Mouse (Mus musculus) intestine, embryonic 15.5 days (tissue): Measurements from ENCODE around the gene Zfp740. TPM values are rescaled to one million over a fixed set of nuclear protein-coding genes. Genes with fewer than 3 reads are reported as not detected.
A peak's percentile ranks its signal among the peaks of the same experiment; 100 is the strongest.

ENCODE experiments used
- ATAC-seq: fragments of 200-750 bp; cut with Nextera tagmentation; 2 replicates; pipeline ENCODE4 v1.8.0; 2017; ENCODE audit warnings: moderate TSS enrichment, moderate library complexity
- H3K27ac ChIP-seq: fragments of 300-500 bp; sonication (generic); 2 replicates; pipeline ENCODE4 v1.5.1; 2015; ENCODE audit warnings: mild to moderate bottlenecking, inconsistent platforms
- H3K27me3 ChIP-seq: fragments of 300-500 bp; sonication (generic); replicated peaks from 2 replicates; pipeline ENCODE4 v1.6.1; 2015; ENCODE audit warnings: inconsistent platforms
- H3K36me3 ChIP-seq: fragments of 300-500 bp; sonication (generic); 2 replicates; pipeline ENCODE4 v1.6.1; 2015; ENCODE audit warnings: inconsistent platforms
- H3K4me1 ChIP-seq: fragments of 300-500 bp; sonication (generic); replicated peaks from 2 replicates; pipeline ENCODE4 v1.6.1; 2015; ENCODE audit warnings: inconsistent platforms
- H3K4me2 ChIP-seq: fragments of 300-500 bp; sonication (generic); replicated peaks from 2 replicates; pipeline ENCODE4 v1.6.1; 2015; ENCODE audit warnings: mild to moderate bottlenecking, inconsistent platforms
- H3K4me3 ChIP-seq: fragments of 300-500 bp; sonication (generic); replicated peaks from 2 replicates; pipeline ENCODE4 v1.5.1; 2015; ENCODE audit warnings: inconsistent platforms
- H3K9ac ChIP-seq: fragments of 300-500 bp; sonication (generic); 2 replicates; pipeline ENCODE4 v1.6.1; 2015; ENCODE audit warnings: inconsistent platforms
- H3K9me3 ChIP-seq: fragments of 300-500 bp; sonication (generic); 2 replicates; pipeline ENCODE4 v1.6.1; 2016; ENCODE audit warnings: inconsistent platforms
- WGBS: fragments of 180-500 bp; shearing (Covaris S2); methylation state at CpG from one replicate; pipeline ENCODE4 v1.1.7; 2015; 5-methylcytosine and 5-hydroxymethylcytosine counted together
- polyA plus RNA-seq: library from polyadenylated mRNA; unstranded; fragments of >200 nt; fragmentation: Nextera tagmentation; extraction: Ambion mirVana; gene quantifications from 2 replicates; pipeline ENCODE4 v1.2.1, GENCODE M21; 2015

Zfp740 gene
- polyA plus RNA-seq, 1 experiment from 2014 or later: 44.1 TPM

DNA sequence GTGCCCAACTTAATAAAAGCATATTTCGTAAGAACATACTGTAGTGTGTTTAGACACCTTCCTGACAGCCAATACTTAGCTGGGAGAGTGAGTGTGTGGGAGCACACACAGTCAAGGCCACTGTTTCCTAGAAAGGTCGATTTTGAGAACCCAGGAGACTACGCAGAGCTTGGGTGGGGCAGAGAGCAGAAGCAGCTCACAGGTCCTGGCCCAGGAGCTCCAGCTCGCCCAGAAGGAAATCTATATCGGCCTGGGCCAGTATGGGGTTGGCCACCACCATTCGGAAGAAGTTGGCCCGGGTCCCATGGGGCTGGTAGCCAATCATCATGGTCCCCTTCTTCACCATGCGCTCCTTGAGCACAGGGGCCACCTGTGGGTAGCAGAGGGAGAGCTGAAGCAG, 25.6 kb upstream of the Zfp740 start:
- no peak overlapping the region for H3K9ac ChIP-seq
- no peak for ATAC-seq
- no peaks in the 10 kb centered on the region for H3K9me3 ChIP-seq
- no peak overlapping the region for H3K4me3 ChIP-seq
- 0 out of 2 replicates have a peak, but pooled peaks cover 2% of the 10 kb centered on the region for H3K4me1 ChIP-seq
- H3K27me3 ChIP-seq: no peaks in the 10 kb centered on the region
- 0 out of 2 replicates have a peak, but pooled peaks cover 3% of the 10 kb centered on the region for H3K36me3 ChIP-seq
- H3K4me2 ChIP-seq: no peak overlapping the region
- WGBS: 79% methylated on average over 8 of the region's 8 CpGs
- H3K27ac ChIP-seq: no peak overlapping the region

GRCm38 (mm10) chr15:102178279-102178678, 24.8 kb upstream of the Zfp740 start:
- H3K36me3 ChIP-seq: 0 out of 2 replicates have a peak, but pooled peaks cover 3% of the 10 kb centered on the region
- H3K4me1 ChIP-seq: 0 out of 2 replicates have a peak, but pooled peaks cover 2% of the 10 kb centered on the region
- H3K9ac ChIP-seq: no peak overlapping the region
- no peaks in the 10 kb centered on the region for H3K9me3 ChIP-seq
- no peak overlapping the region for H3K4me2 ChIP-seq
- WGBS: 19% methylated on average over 6 of the region's 6 CpGs
- no peak overlapping the region for H3K4me3 ChIP-seq
- H3K27ac ChIP-seq: no peak overlapping the region
- peak; percentile 79 for ATAC-seq
- H3K27me3 ChIP-seq: no peaks in the 10 kb centered on the region

- H3K36me3 ChIP-seq: 0 out of 2 replicates have a peak, but pooled peaks cover 3% of the 10 kb centered on the region
- H3K9ac ChIP-seq: no peak overlapping the region
- WGBS: 82% methylated on average over 9 of the region's 9 CpGs
- no peak overlapping the region for H3K27ac ChIP-seq
- H3K27me3 ChIP-seq: no peaks in the 10 kb centered on the region
- H3K4me2 ChIP-seq: no peak overlapping the region
- no peak overlapping the region for H3K4me3 ChIP-seq
- H3K4me1 ChIP-seq: 0 out of 2 replicates have a peak, but pooled peaks cover 2% of the 10 kb centered on the region
- ATAC-seq: no peak
- H3K9me3 ChIP-seq: no peaks in the 10 kb centered on the region
Measured at GRCm38 (mm10) chr15:102179106-102179505, 23.9 kb upstream of the Zfp740 start.

DNA sequence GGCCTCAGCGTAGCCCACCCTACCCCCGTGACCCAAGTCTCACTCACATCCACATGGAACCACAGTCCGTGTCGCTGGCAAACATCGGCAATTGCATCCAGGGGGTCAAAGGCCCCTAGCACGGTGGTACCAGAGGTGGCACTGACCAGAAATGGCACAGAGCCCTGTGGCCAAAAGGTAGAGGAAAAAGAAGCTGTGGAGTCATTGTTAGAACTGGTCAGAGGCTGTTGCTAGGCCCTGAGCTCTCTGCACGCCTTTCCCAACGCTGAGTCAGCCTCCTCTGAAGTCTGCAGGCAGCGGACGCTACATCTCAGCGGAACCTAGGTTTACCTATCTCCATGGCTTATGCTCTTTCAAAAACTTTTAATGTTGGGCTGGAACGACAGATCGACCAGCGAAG, 23.1 kb upstream of the Zfp740 start:
- no peak for ATAC-seq
- H3K27ac ChIP-seq: no peak overlapping the region
- no peak overlapping the region for H3K4me2 ChIP-seq
- no peak overlapping the region for H3K4me3 ChIP-seq
- WGBS: 88% methylated on average over 14 of the region's 14 CpGs
- 0 out of 2 replicates have a peak, but pooled peaks cover 2% of the 10 kb centered on the region for H3K4me1 ChIP-seq
- H3K9ac ChIP-seq: no peak overlapping the region
- no peaks in the 10 kb centered on the region for H3K9me3 ChIP-seq
- 0 out of 2 replicates have a peak, but pooled peaks cover 6% of the 10 kb centered on the region for H3K36me3 ChIP-seq
- H3K27me3 ChIP-seq: no peaks in the 10 kb centered on the region

DNA sequence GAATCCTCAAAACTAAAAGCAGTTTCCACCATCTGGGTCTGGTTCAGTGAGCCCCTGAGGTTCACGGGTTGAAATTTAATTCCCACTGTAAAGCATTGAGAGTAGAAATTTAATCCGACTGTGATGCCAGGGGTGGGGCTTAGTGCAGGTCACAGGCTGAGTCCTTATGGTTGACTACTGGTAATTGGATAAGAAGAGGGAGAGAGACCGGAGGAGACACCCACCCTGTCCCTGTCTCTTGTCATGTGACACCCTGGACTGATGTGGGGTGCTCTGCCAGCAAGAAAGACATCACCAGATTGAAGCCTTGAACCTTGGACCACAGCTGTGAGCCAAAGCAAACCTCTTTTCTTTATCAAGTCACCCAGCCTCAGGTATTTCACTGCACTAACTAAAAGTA, 20.0 kb upstream of the Zfp740 start:
- H3K27me3 ChIP-seq: no peaks in the 10 kb centered on the region
- H3K9ac ChIP-seq: no peak overlapping the region
- no peaks in the 10 kb centered on the region for H3K9me3 ChIP-seq
- H3K4me1 ChIP-seq: no peaks in the 10 kb centered on the region
- H3K4me3 ChIP-seq: no peak overlapping the region
- 90% methylated on average over 3 of the region's 3 CpGs for WGBS
- 0 out of 2 replicates have a peak, but pooled peaks cover 3% of the 10 kb centered on the region for H3K36me3 ChIP-seq
- no peak for ATAC-seq
- no peak overlapping the region for H3K4me2 ChIP-seq
- no peak overlapping the region for H3K27ac ChIP-seq

GRCm38 (mm10) chr15:102186239-102186638, 16.8 kb upstream of the Zfp740 start:
- 0 out of 2 replicates have a peak, but pooled peaks cover 3% of the 10 kb centered on the region for H3K36me3 ChIP-seq
- H3K4me1 ChIP-seq: peaks cover 13% of the 10 kb centered on the region
- H3K4me2 ChIP-seq: no peak overlapping the region
- WGBS: 77% methylated on average over 11 of the region's 11 CpGs
- no peak overlapping the region for H3K9ac ChIP-seq
- ATAC-seq: no peak
- no peak overlapping the region for H3K4me3 ChIP-seq
- no peak overlapping the region for H3K27ac ChIP-seq
- H3K27me3 ChIP-seq: no peaks in the 10 kb centered on the region
- H3K9me3 ChIP-seq: no peaks in the 10 kb centered on the region

- ATAC-seq: no peak
- Histone ChIP-seq H3K4me2 (no peak overlapping the region), H3K4me1 (peaks cover 23% of the 10 kb centered on the region), H3K27me3 (no peaks in the 10 kb centered on the region), H3K9me3 (no peaks in the 10 kb centered on the region), H3K4me3 (no peak overlapping the region), H3K36me3 (0 out of 2 replicates have a peak, but pooled peaks cover 3% of the 10 kb centered on the region), H3K9ac (no peak overlapping the region), H3K27ac (no peak overlapping the region)
- 75% methylated on average over 10 of the region's 10 CpGs for WGBS
Measured at GRCm38 (mm10) chr15:102188096-102188495, 15.0 kb upstream of the Zfp740 start.

DNA sequence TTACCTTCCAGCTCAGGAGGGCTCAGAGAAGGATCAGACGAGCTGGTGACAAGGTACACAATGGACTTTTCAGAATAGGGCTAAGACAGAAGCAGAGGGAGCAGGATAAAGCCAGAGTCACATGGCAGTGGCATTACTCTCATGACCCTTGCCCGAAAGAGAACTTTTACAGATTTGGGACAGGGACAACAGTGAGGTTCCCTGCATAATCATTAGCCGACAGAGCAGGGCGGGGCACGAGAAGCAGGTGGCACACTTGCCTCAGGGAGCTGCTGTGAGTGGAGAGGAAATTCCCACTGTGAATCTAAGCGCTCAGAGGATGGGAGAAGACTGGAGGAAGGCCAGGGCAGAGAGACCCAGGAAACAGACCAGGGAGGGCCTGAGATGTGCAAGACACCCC, 14.2 kb upstream of the Zfp740 start:
- 48% methylated on average over 6 of the region's 6 CpGs for WGBS
- Histone ChIP-seq H3K9ac (no peak overlapping the region; the same call in 1 of the 2 replicates), H3K27ac (no peak overlapping the region), H3K27me3 (no peaks in the 10 kb centered on the region), H3K9me3 (no peaks in the 10 kb centered on the region), H3K4me2 (peak overlapping the region; percentile 41), H3K36me3 (0 out of 2 replicates have a peak, but pooled peaks cover 3% of the 10 kb centered on the region), H3K4me1 (peaks cover 24% of the 10 kb centered on the region), H3K4me3 (no peak overlapping the region)
- ATAC-seq: peak; percentile 81

- ATAC-seq: peak; percentile 30; the same call in 1 of the 2 replicates
- Histone ChIP-seq H3K9ac (no peak overlapping the region), H3K27me3 (no peaks in the 10 kb centered on the region), H3K9me3 (no peaks in the 10 kb centered on the region), H3K4me3 (no peak overlapping the region), H3K4me2 (no peak overlapping the region), H3K27ac (no peak overlapping the region), H3K4me1 (peaks cover 25% of the 10 kb centered on the region), H3K36me3 (no peaks in the 10 kb centered on the region)
- WGBS: 39% methylated on average over 7 of the region's 7 CpGs
Measured at GRCm38 (mm10) chr15:102191699-102192098, 11.3 kb upstream of the Zfp740 start.

- peaks cover 25% of the 10 kb centered on the region for H3K4me1 ChIP-seq
- no peak overlapping the region for H3K4me3 ChIP-seq
- ATAC-seq: no peak
- WGBS: 41% methylated on average over 7 of the region's 7 CpGs
- H3K27ac ChIP-seq: no peak overlapping the region
- H3K4me2 ChIP-seq: no peak overlapping the region
- no peaks in the 10 kb centered on the region for H3K27me3 ChIP-seq
- no peaks in the 10 kb centered on the region for H3K9me3 ChIP-seq
- H3K36me3 ChIP-seq: no peaks in the 10 kb centered on the region
- no peak overlapping the region for H3K9ac ChIP-seq
Measured at GRCm38 (mm10) chr15:102192271-102192812, 10.7 kb upstream of the Zfp740 start.

DNA sequence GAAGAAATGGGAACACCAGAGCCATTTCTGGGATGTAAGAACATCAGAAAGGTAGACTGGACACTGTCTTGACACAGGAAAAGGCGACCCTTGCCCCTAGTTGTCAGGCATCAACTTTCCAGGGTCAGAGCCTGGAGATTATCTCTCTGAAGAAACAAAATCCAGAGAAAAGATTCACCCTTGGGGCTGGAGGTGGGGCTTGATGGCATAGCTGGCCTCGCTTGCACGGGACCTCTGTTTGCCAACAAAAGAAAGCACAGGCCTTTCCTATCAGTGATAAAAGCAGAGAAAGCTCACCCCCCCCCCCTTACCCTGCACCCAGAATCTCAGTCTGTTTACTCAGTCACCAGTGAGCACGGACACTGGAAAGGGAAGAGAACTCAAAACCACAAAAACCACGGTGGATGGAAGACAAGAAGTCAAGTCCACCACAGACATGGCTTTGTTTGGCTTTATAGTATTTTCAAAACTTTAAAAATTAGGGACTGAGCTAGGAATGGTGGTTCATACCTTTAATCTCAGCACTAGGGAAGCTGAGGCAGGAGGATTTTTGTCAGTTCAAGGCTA, 10.1 kb upstream of the Zfp740 start:
- no peaks in the 10 kb centered on the region for H3K9me3 ChIP-seq
- H3K27me3 ChIP-seq: no peaks in the 10 kb centered on the region
- ATAC-seq: no peak
- H3K27ac ChIP-seq: no peak overlapping the region
- H3K9ac ChIP-seq: no peak overlapping the region
- H3K4me3 ChIP-seq: no peak overlapping the region
- no peaks in the 10 kb centered on the region for H3K36me3 ChIP-seq
- WGBS: 44% methylated on average over 5 of the region's 5 CpGs
- H3K4me2 ChIP-seq: no peak overlapping the region
- peaks cover 25% of the 10 kb centered on the region for H3K4me1 ChIP-seq

- no peak overlapping the region for H3K9ac ChIP-seq
- no peak for ATAC-seq
- WGBS: 80% methylated on average over 4 of the region's 4 CpGs
- H3K9me3 ChIP-seq: no peaks in the 10 kb centered on the region
- H3K4me2 ChIP-seq: no peak overlapping the region
- H3K4me1 ChIP-seq: peaks cover 20% of the 10 kb centered on the region
- H3K4me3 ChIP-seq: no peak overlapping the region
- no peaks in the 10 kb centered on the region for H3K27me3 ChIP-seq
- no peaks in the 10 kb centered on the region for H3K36me3 ChIP-seq
- H3K27ac ChIP-seq: no peak overlapping the region
Measured at GRCm38 (mm10) chr15:102193652-102194051, 9.4 kb upstream of the Zfp740 start.

- H3K36me3 ChIP-seq: peaks cover 5% of the 10 kb centered on the region; the same call in 1 of the 2 replicates
- ATAC-seq: no peak
- H3K4me2 ChIP-seq: no peak overlapping the region
- WGBS: 82% methylated on average over 4 of the region's 4 CpGs
- no peak overlapping the region for H3K9ac ChIP-seq
- peaks cover 13% of the 10 kb centered on the region for H3K4me1 ChIP-seq
- no peak overlapping the region for H3K4me3 ChIP-seq
- H3K9me3 ChIP-seq: no peaks in the 10 kb centered on the region
- no peak overlapping the region for H3K27ac ChIP-seq
- no peaks in the 10 kb centered on the region for H3K27me3 ChIP-seq
Measured at GRCm38 (mm10) chr15:102194439-102194838, 8.6 kb upstream of the Zfp740 start.
